Mouse (Mus musculus) embryonic facial prominence, embryonic 12.5 days (tissue): Measurements from ENCODE around the gene Vmn1r215. TPM values are rescaled to one million over a fixed set of nuclear protein-coding genes. Genes with fewer than 3 reads are reported as not detected.
"Not testable (repeated sequence)": the region's sequence is repeated elsewhere in the genome, so short reads cannot be mapped to it uniquely, and the experiment has no call there.

Experiments used
- ATAC-seq: fragments of 200-750 bp; cut with Nextera tagmentation; 2 replicates; pipeline ENCODE4 v1.8.0; 2017; ENCODE audit not compliant: insufficient number of reproducible peaks, insufficient read depth, low FRiP score, low TSS enrichment
- H3K27ac ChIP-seq: fragments of 300-500 bp; sonication (generic); 2 replicates; pipeline ENCODE4 v1.5.1; 2016; ENCODE audit warnings: mild to moderate bottlenecking
- H3K27me3 ChIP-seq: fragments of 300-500 bp; sonication (generic); 2 replicates; pipeline ENCODE4 v1.6.1; 2016; ENCODE audit warnings: mild to moderate bottlenecking, moderate library complexity
- H3K36me3 ChIP-seq: fragments of 300-500 bp; sonication (generic); 2 replicates; pipeline ENCODE4 v1.6.1; 2016; ENCODE audit warnings: mild to moderate bottlenecking
- H3K4me1 ChIP-seq: fragments of 300-500 bp; sonication (generic); 2 replicates; pipeline ENCODE4 v1.6.1; 2016
- H3K4me2 ChIP-seq: fragments of 300-500 bp; sonication (generic); replicated peaks from 2 replicates; pipeline ENCODE4 v1.6.1; 2016; ENCODE audit warnings: mild to moderate bottlenecking, moderate library complexity
- H3K4me3 ChIP-seq: fragments of 300-500 bp; sonication (generic); 2 replicates; pipeline ENCODE4 v1.5.1; 2016; ENCODE audit warnings: mild to moderate bottlenecking
- H3K9ac ChIP-seq: fragments of 300-500 bp; sonication (generic); 2 replicates; pipeline ENCODE4 v1.6.1; 2016; ENCODE audit warnings: mild to moderate bottlenecking, moderate library complexity
- H3K9me3 ChIP-seq: fragments of 300-500 bp; sonication (generic); 2 replicates; pipeline ENCODE4 v1.6.1; 2016; ENCODE audit warnings: mild to moderate bottlenecking, moderate library complexity
- WGBS: fragments of 180-500 bp; shearing (Covaris S2); methylation state at CpG from one replicate; pipeline ENCODE4 v1.1.7; 2016; 5-methylcytosine and 5-hydroxymethylcytosine counted together
- polyA plus RNA-seq: library from polyadenylated mRNA; unstranded; fragments of >200 nt; fragmentation: Nextera tagmentation; extraction: Ambion mirVana; gene quantifications from 2 replicates; pipeline ENCODE4 v1.2.1, GENCODE M21; 2016

Vmn1r215 gene
- polyA plus RNA-seq: not detected in 2 replicates

DNA sequence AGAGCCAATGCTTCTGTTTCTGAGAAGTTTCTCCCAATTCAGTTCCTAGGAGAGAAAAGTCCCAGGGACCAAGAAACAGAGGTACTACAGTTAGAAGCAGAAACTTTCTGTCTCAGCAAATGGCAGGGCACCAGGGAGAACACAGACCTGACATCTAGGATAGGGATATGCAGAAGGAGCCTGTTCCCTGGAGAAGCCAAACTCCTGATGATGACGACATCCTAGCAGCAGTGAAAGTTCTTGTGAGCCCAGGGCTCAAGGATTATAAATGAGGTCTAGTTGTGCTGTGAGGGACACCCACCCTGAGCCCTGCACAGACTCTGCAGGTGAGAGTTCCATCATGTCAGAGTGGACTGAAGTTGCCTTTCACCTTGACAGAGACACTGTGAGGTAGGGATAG is at the start of gene Vmn1r215:
Gene Vmn1r215 (plus strand): TSS at position 301 of the 400 bp plus-strand sequence.
- no peak within 1 kb of the TSS for H3K9ac ChIP-seq
- no peak within 1 kb of the TSS for H3K27ac ChIP-seq
- H3K4me3 ChIP-seq: no peak within 1 kb of the TSS
- H3K4me1 ChIP-seq: no peaks in the 10 kb centered on the region
- H3K9me3 ChIP-seq: no peaks in the 10 kb centered on the region
- 73% methylated on average over 1 of the region's 1 CpGs for WGBS
- no peaks in the 10 kb centered on the region for H3K27me3 ChIP-seq
- no peak for ATAC-seq
- no peaks in the 10 kb centered on the region for H3K36me3 ChIP-seq
- no peak within 1 kb of the TSS for H3K4me2 ChIP-seq

GRCm38 (mm10) chr13:23018158-23018557 is 49.7 kb upstream of the Vmn1r215 start:
- H3K4me2 ChIP-seq: no peak overlapping the region
- H3K4me3 ChIP-seq: no peak overlapping the region
- H3K4me1 ChIP-seq: no peaks in the 10 kb centered on the region
- H3K9ac ChIP-seq: no peak overlapping the region
- ATAC-seq: no peak
- H3K27me3 ChIP-seq: no peaks in the 10 kb centered on the region
- H3K9me3 ChIP-seq: no peaks in the 10 kb centered on the region
- no peak overlapping the region for H3K27ac ChIP-seq
- no peaks in the 10 kb centered on the region for H3K36me3 ChIP-seq

DNA sequence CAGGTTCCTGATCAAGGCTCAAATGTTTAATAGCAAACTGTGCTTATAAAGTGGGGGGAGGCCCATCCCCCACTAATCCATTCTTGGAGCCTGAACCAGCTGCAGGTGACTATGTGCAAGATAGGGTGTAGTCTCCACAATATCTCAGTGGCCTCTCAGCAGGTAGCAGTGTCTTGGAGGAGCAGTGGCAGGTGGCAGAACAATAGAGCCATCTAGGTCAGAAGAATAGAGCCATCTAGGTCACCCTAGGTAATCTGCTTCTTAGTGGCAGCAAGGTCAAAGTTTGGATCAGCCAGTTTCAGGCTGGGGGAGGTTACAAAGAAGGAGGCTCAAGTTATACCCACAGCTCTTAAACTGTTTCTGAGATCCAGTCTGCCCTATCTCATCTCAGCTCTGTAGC is 43.0 kb upstream of the Vmn1r215 start:
- Histone ChIP-seq H3K9ac (no peak overlapping the region), H3K36me3 (no peaks in the 10 kb centered on the region), H3K27ac (no peak overlapping the region), H3K4me3 (no peak overlapping the region), H3K4me1 (no peaks in the 10 kb centered on the region), H3K4me2 (no peak overlapping the region), H3K9me3 (no peaks in the 10 kb centered on the region), H3K27me3 (no peaks in the 10 kb centered on the region)
- ATAC-seq: no peak

- Histone ChIP-seq H3K36me3 (no peaks in the 10 kb centered on the region), H3K4me3 (no peak within 1 kb of the TSS), H3K4me1 (no peaks in the 10 kb centered on the region), H3K9me3 (no peaks in the 10 kb centered on the region), H3K9ac (no peak within 1 kb of the TSS), H3K4me2 (no peak within 1 kb of the TSS), H3K27ac (no peak within 1 kb of the TSS), H3K27me3 (no peaks in the 10 kb centered on the region)
- ATAC-seq: no peak
- WGBS: 88% methylated on average over 3 of the region's 3 CpGs
Measured at GRCm38 (mm10) chr13:23030118-23030517, 37.7 kb upstream of the Vmn1r215 start, which contains the start of gene Vmn1r214. Vmn1r214 (plus strand) TSS chr13:23030418.

GRCm38 (mm10) chr13:23057778-23058177 is 10.0 kb upstream of the Vmn1r215 start:
- 36% methylated on average over 1 of the region's 1 CpGs for WGBS
- Histone ChIP-seq H3K27ac (no peak overlapping the region), H3K4me1 (no peaks in the 10 kb centered on the region), H3K4me3 (no peak overlapping the region), H3K27me3 (no peaks in the 10 kb centered on the region), H3K36me3 (no peaks in the 10 kb centered on the region), H3K9me3 (no peaks in the 10 kb centered on the region), H3K9ac (no peak overlapping the region), H3K4me2 (no peak overlapping the region)
- ATAC-seq: no peak

- H3K4me2 ChIP-seq: no peak overlapping the region
- ATAC-seq: no peak
- H3K9ac ChIP-seq: no peak overlapping the region
- H3K27me3 ChIP-seq: no peaks in the 10 kb centered on the region
- no peaks in the 10 kb centered on the region for H3K9me3 ChIP-seq
- WGBS: 77% methylated on average over 2 of the region's 2 CpGs
- H3K27ac ChIP-seq: no peak overlapping the region
- H3K4me1 ChIP-seq: no peaks in the 10 kb centered on the region
- H3K36me3 ChIP-seq: no peaks in the 10 kb centered on the region
- no peak overlapping the region for H3K4me3 ChIP-seq
Measured at GRCm38 (mm10) chr13:23069312-23069711, 1.5 kb downstream of the Vmn1r215 start.

GRCm38 (mm10) chr13:23094386-23094785 is 26.6 kb downstream of the Vmn1r215 start:
- Histone ChIP-seq H3K27me3 (no peaks in the 10 kb centered on the region), H3K36me3 (no peaks in the 10 kb centered on the region), H3K4me2 (no peak overlapping the region), H3K27ac (no peak overlapping the region), H3K9ac (no peak overlapping the region), H3K9me3 (no peaks in the 10 kb centered on the region), H3K4me3 (no peak overlapping the region), H3K4me1 (no peaks in the 10 kb centered on the region)
- WGBS: 89% methylated on average over 4 of the region's 4 CpGs
- ATAC-seq: no peak

DNA sequence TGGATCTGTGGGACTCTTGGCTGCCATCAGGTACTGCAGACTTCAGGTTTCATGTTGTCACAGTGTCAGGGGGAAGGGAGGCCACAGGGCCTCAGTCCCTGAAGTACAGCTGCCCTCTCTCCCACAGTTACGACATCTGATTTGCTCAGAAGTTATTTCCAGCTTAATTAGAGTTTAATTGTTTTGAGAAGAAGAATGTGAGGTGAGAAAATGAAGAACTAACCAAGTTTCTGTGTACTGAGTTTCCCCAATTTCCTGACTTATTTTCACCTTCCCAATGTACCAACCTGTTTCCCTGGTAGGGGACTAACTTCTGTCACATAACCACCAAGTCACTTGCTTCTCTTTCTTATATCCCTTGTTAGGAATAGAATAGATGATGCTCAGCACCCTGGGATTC is 50.3 kb downstream of the Vmn1r215 start, which contains the start of gene Vmn1r217:
Gene Vmn1r217 (minus strand): TSS at position 101 of the 400 bp plus-strand sequence.
- H3K4me2 ChIP-seq, H3K4me1 ChIP-seq, ATAC-seq, H3K4me3 ChIP-seq, H3K9ac ChIP-seq, H3K27me3 ChIP-seq, H3K27ac ChIP-seq, H3K36me3 ChIP-seq, H3K9me3 ChIP-seq: not testable (repeated sequence)
- WGBS: 64% methylated on average over 1 of the region's 1 CpGs

- Histone ChIP-seq H3K9ac (no peak overlapping the region), H3K36me3 (no peaks in the 10 kb centered on the region), H3K27ac (no peak overlapping the region), H3K4me1 (no peaks in the 10 kb centered on the region), H3K27me3 (no peaks in the 10 kb centered on the region), H3K9me3 (no peaks in the 10 kb centered on the region), H3K4me3 (no peak overlapping the region), H3K4me2 (no peak overlapping the region)
- ATAC-seq: no peak
- WGBS: 86% methylated on average over 2 of the region's 2 CpGs
Measured at GRCm38 (mm10) chr13:23120611-23121010, 52.8 kb downstream of the Vmn1r215 start.

Other genes with a start within 250 kb of the Vmn1r215 start
- gene Vmn1r210, start 236.7 kb upstream of the Vmn1r215 start, polyA plus RNA-seq: not detected in 2 replicates
- gene Vmn1r211, start 210.5 kb upstream of the Vmn1r215 start, polyA plus RNA-seq: not detected in 2 replicates
- not detected in 2 replicates for gene Vmn1r212, start 183.8 kb upstream of the Vmn1r215 start, polyA plus RNA-seq
- not detected in 2 replicates for gene Vmn1r213, start 60.4 kb upstream of the Vmn1r215 start, polyA plus RNA-seq
- not detected in 2 replicates for gene Vmn1r214, start 37.6 kb upstream of the Vmn1r215 start, polyA plus RNA-seq
- gene Vmn1r217, start 50.2 kb downstream of the Vmn1r215 start, polyA plus RNA-seq: not detected in 2 replicates
- gene Vmn1r218, start 65.1 kb downstream of the Vmn1r215 start, polyA plus RNA-seq: not detected in 2 replicates
- 0.03 and 0.04 TPM in 2 replicates for gene Vmn1r219, start 91.3 kb downstream of the Vmn1r215 start, polyA plus RNA-seq
- not detected in 2 replicates for gene Vmn1r220, start 120.0 kb downstream of the Vmn1r215 start, polyA plus RNA-seq
- gene Vmn1r221, start 146.1 kb downstream of the Vmn1r215 start, polyA plus RNA-seq: not detected in 2 replicates
- gene Vmn1r222, start 167.9 kb downstream of the Vmn1r215 start, polyA plus RNA-seq: not detected in 2 replicates
- not detected in 2 replicates for gene Vmn1r223, start 179.1 kb downstream of the Vmn1r215 start, polyA plus RNA-seq